Mouse (Mus musculus): Measurements from ENCODE around the gene Gfy.
A peak's percentile ranks its signal among the peaks of the same experiment; 100 is the strongest.

Gfy gene

GRCm38 (mm10) chr7:45145460-45145859, 33.9 kb downstream of the Gfy start:
- no peak for DNase-seq

- no peak for DNase-seq
These were observed 34.8 kb downstream of the Gfy start for GRCm38 (mm10) chr7:45144368-45145174.

GRCm38 (mm10) chr7:45141914-45142313, 37.5 kb downstream of the Gfy start:
- DNase-seq: no peak

- DNase-seq: no peak
These were observed 38.0 kb downstream of the Gfy start for GRCm38 (mm10) chr7:45141319-45141718.

GRCm38 (mm10) chr7:45139904-45140723, 39.3 kb downstream of the Gfy start:
- no peak for DNase-seq

GRCm38 (mm10) chr7:45138403-45138802, 41.0 kb downstream of the Gfy start:
- DNase-seq: no peak

GRCm38 (mm10) chr7:45137171-45138006, 42.0 kb downstream of the Gfy start:
- DNase-seq: no peak

- DNase-seq: peak; percentile 86
These were observed 43.3 kb downstream of the Gfy start, which contains the start of the genes Gm45713 and Flt3l for GRCm38 (mm10) chr7:45135993-45136567. TSS of gene Gm45713 (minus strand) at chr7:45136231. TSS of gene Flt3l (minus strand) at chr7:45136432.

- no peak for DNase-seq
These were observed 44.0 kb downstream of the Gfy start for GRCm38 (mm10) chr7:45135370-45135769.

- no peak for DNase-seq
These were observed 44.8 kb downstream of the Gfy start for GRCm38 (mm10) chr7:45134544-45135026.

- no peak for DNase-seq
These were observed 45.8 kb downstream of the Gfy start for GRCm38 (mm10) chr7:45133446-45134159.

- DNase-seq: no peak
These were observed 47.5 kb downstream of the Gfy start for GRCm38 (mm10) chr7:45131850-45132249.

- DNase-seq: no peak
These were observed 49.4 kb downstream of the Gfy start for GRCm38 (mm10) chr7:45129776-45130512.

- DNase-seq: no peak
These were observed 50.1 kb downstream of the Gfy start for GRCm38 (mm10) chr7:45129318-45129717.

GRCm38 (mm10) chr7:45128624-45129246, 50.6 kb downstream of the Gfy start, which contains the start of gene Rpl13a:
TSS of gene Rpl13a (minus strand) at chr7:45128761.
- peak; percentile 97 for DNase-seq

GRCm38 (mm10) chr7:45127700-45128224, 51.6 kb downstream of the Gfy start:
- DNase-seq: no peak

GRCm38 (mm10) chr7:45126844-45127699, 52.3 kb downstream of the Gfy start:
- no peak for DNase-seq
